Mouse (Mus musculus) small intestine, adult 2 months (tissue): ENCODE results near the gene Ehd3. TPM values are rescaled to one million over a fixed set of nuclear protein-coding genes. Genes with fewer than 3 reads are reported as not detected.

Experiments used
- H3K27ac ChIP-seq: fragments of 200-500 bp; 2 replicates; pipeline ENCODE4 v1.5.1; 2012; ENCODE audit warnings: low read depth, low read length, control low read depth, inconsistent platforms; ENCODE audit not compliant: insufficient read depth
- H3K27me3 ChIP-seq: fragments of 200-500 bp; 2 replicates; pipeline ENCODE4 v1.6.1; 2012; ENCODE audit warnings: mild to moderate bottlenecking, moderate library complexity, low read length, inconsistent platforms; ENCODE audit not compliant: control insufficient read depth, insufficient read depth
- H3K36me3 ChIP-seq: fragments of 200-500 bp; 2 replicates; pipeline ENCODE4 v1.6.1; 2012; ENCODE audit warnings: mild to moderate bottlenecking, low read length, control low read depth, inconsistent platforms; ENCODE audit not compliant: control insufficient read depth, insufficient read depth
- H3K4me1 ChIP-seq: fragments of 200-500 bp; 2 replicates; pipeline ENCODE4 v1.6.1; 2012; ENCODE audit warnings: low read length, inconsistent platforms, mixed read lengths; ENCODE audit not compliant: control insufficient read depth, insufficient read depth, insufficient read length
- H3K4me3 ChIP-seq: fragments of 200-500 bp; 2 replicates; pipeline ENCODE4 v1.5.1; 2012; ENCODE audit warnings: low read depth, mild to moderate bottlenecking, control low read depth, inconsistent platforms, low read length, moderate library complexity
- CTCF ChIP-seq: fragments of 200-500 bp; IDR thresholded peaks from 2 replicates; pipeline ENCODE4 v1.5.1; 2012; ENCODE audit warnings: low read depth, mild to moderate bottlenecking, control low read depth, inconsistent platforms, low read length, moderate library complexity, mixed read lengths; ENCODE audit not compliant: insufficient replicate concordance, insufficient read length; ENCODE audit errors: extremely low read depth
- POLR2A ChIP-seq: fragments of 200-500 bp; IDR thresholded peaks from 2 replicates; pipeline ENCODE4 v1.6.1; 2012; ENCODE audit warnings: low read depth, mild to moderate bottlenecking, control low read depth, inconsistent platforms, low read length, moderate library complexity
- WGBS: fragments of 180-500 bp; shearing (Covaris S2); methylation state at CpG from one replicate; pipeline ENCODE4 v1.1.7; 2018; 5-methylcytosine and 5-hydroxymethylcytosine counted together
- polyA plus RNA-seq: library from polyadenylated mRNA; depleted of rRNA; stranded (reverse); fragments of >200 nt; gene quantifications from 2 replicates; pipeline ENCODE4 v1.2.3, GENCODE M21; 2012; rRNA removed

The Ehd3 gene
- polyA plus RNA-seq, 1 experiment: 3.0 TPM

- Histone ChIP-seq H3K4me1 (no peaks in the 10 kb centered on the region), H3K27ac (no peak overlapping the region), H3K27me3 (no peaks in the 10 kb centered on the region), H3K4me3 (no peak overlapping the region), H3K36me3 (no peaks in the 10 kb centered on the region)
- 85% methylated on average over 9 of the region's 9 CpGs for WGBS
- TF ChIP-seq CTCF: no peak
- no peak for TF ChIP-seq POLR2A
Observed at GRCm38 (mm10) chr17:73869008-73869685, 65.2 kb downstream of the Ehd3 start.

GRCm38 (mm10) chr17:73870956-73871605 lies 67.1 kb downstream of the Ehd3 start:
- 82% methylated on average over 14 of the region's 14 CpGs for WGBS
- Histone ChIP-seq H3K4me1 (no peaks in the 10 kb centered on the region), H3K36me3 (no peaks in the 10 kb centered on the region), H3K27ac (no peak overlapping the region), H3K4me3 (no peak overlapping the region), H3K27me3 (no peaks in the 10 kb centered on the region)
- TF ChIP-seq CTCF (no peak), POLR2A (no peak)

GRCm38 (mm10) chr17:73875268-73875667 lies 71.3 kb downstream of the Ehd3 start:
- no peak overlapping the region for H3K27ac ChIP-seq

GRCm38 (mm10) chr17:73875674-73876073 lies 71.7 kb downstream of the Ehd3 start:
- Histone ChIP-seq H3K4me1 (no peaks in the 10 kb centered on the region), H3K27me3 (no peaks in the 10 kb centered on the region), H3K27ac (no peak overlapping the region), H3K4me3 (no peak overlapping the region), H3K36me3 (no peaks in the 10 kb centered on the region)
- 72% methylated on average over 7 of the region's 7 CpGs for WGBS
- TF ChIP-seq POLR2A (no peak), CTCF (no peak)

More at GRCm38 (mm10) chr17:73875268-73875667, 71.3 kb downstream of the Ehd3 start:
- TF ChIP-seq CTCF (no peak), POLR2A (no peak)
- Histone ChIP-seq H3K4me3 (no peak overlapping the region), H3K27me3 (no peaks in the 10 kb centered on the region), H3K4me1 (no peaks in the 10 kb centered on the region), H3K36me3 (no peaks in the 10 kb centered on the region)
- 57% methylated on average over 4 of the region's 4 CpGs for WGBS

GRCm38 (mm10) chr17:73879262-73879916 lies 75.5 kb downstream of the Ehd3 start:
- Histone ChIP-seq H3K4me3 (no peak overlapping the region), H3K27me3 (no peaks in the 10 kb centered on the region), H3K4me1 (no peaks in the 10 kb centered on the region), H3K36me3 (peaks cover 18% of the 10 kb centered on the region), H3K27ac (no peak overlapping the region)
- no peak for TF ChIP-seq CTCF
- TF ChIP-seq POLR2A: no peak
- 93% methylated on average over 10 of the region's 10 CpGs for WGBS

- 71% methylated on average over 6 of the region's 6 CpGs for WGBS
Observed at GRCm38 (mm10) chr17:73880286-73880685, 76.4 kb downstream of the Ehd3 start.

GRCm38 (mm10) chr17:73881295-73881694 lies 77.4 kb downstream of the Ehd3 start:
- Histone ChIP-seq H3K27ac (no peak overlapping the region), H3K4me3 (no peak overlapping the region), H3K36me3 (peaks cover 34% of the 10 kb centered on the region), H3K27me3 (no peaks in the 10 kb centered on the region), H3K4me1 (no peaks in the 10 kb centered on the region)
- TF ChIP-seq CTCF (no peak), POLR2A (no peak)
- WGBS: 25% methylated on average over 6 of the region's 6 CpGs

More at GRCm38 (mm10) chr17:73880286-73880685, 76.4 kb downstream of the Ehd3 start:
- H3K36me3 ChIP-seq: peaks cover 26% of the 10 kb centered on the region
- H3K27ac ChIP-seq: no peak overlapping the region
- no peaks in the 10 kb centered on the region for H3K27me3 ChIP-seq
- H3K4me1 ChIP-seq: no peaks in the 10 kb centered on the region
- no peak overlapping the region for H3K4me3 ChIP-seq
- TF ChIP-seq CTCF: no peak
- TF ChIP-seq POLR2A: no peak

Other genes starting within 250 kb of the Ehd3 start
- gene Galnt14, start 93.7 kb upstream of the Ehd3 start, polyA plus RNA-seq: 0.06 TPM in 1 of 2 replicates, not detected in the other
- gene Xdh, start 146.1 kb downstream of the Ehd3 start, polyA plus RNA-seq: 185 and 248 TPM in 2 replicates
- gene Srd5a2, start 243.8 kb downstream of the Ehd3 start, polyA plus RNA-seq: not detected in 2 replicates